Mouse (Mus musculus) neural tube, embryonic 14.5 days (tissue): ENCODE results near the gene Cilp2. TPM values are rescaled to one million over a fixed set of nuclear protein-coding genes. Genes with fewer than 3 reads are reported as not detected.

Experiments
- ATAC-seq: fragments of 200-750 bp; cut with Nextera tagmentation; 2 replicates; pipeline ENCODE4 v1.8.0; 2017; ENCODE audit warnings: low read depth, mild to moderate bottlenecking, moderate TSS enrichment, moderate library complexity
- H3K27ac ChIP-seq: fragments of 300-500 bp; sonication (generic); 2 replicates; pipeline ENCODE4 v1.5.1; 2014; ENCODE audit warnings: low read depth, mild to moderate bottlenecking, control low read depth, low read length, moderate library complexity, mixed read lengths
- H3K27me3 ChIP-seq: fragments of 300-500 bp; sonication (generic); 2 replicates; pipeline ENCODE4 v1.6.1; 2014; ENCODE audit warnings: low read length; ENCODE audit not compliant: control insufficient read depth, insufficient read depth
- H3K36me3 ChIP-seq: fragments of 300-500 bp; sonication (generic); 2 replicates; pipeline ENCODE4 v1.6.1; 2014; ENCODE audit warnings: low read length, mixed read lengths; ENCODE audit not compliant: control insufficient read depth, insufficient read depth
- H3K4me1 ChIP-seq: fragments of 300-500 bp; sonication (generic); 2 replicates; pipeline ENCODE4 v1.6.1; 2014; ENCODE audit warnings: low read length; ENCODE audit not compliant: control insufficient read depth, insufficient read depth
- H3K4me2 ChIP-seq: fragments of 300-500 bp; sonication (generic); 2 replicates; pipeline ENCODE4 v1.6.1; 2014; ENCODE audit warnings: mild to moderate bottlenecking, low read depth, low read length, control low read depth
- H3K4me3 ChIP-seq: fragments of 300-500 bp; sonication (generic); 2 replicates; pipeline ENCODE4 v1.5.1; 2014; ENCODE audit warnings: low read depth, low read length, control low read depth, mixed read lengths
- H3K9ac ChIP-seq: fragments of 300-500 bp; sonication (generic); replicated peaks from 2 replicates; pipeline ENCODE4 v1.6.1; 2014; ENCODE audit warnings: low read depth, mild to moderate bottlenecking, control low read depth, low read length, mixed read lengths
- H3K9me3 ChIP-seq: fragments of 300-500 bp; sonication (generic); 2 replicates; pipeline ENCODE4 v1.6.1; 2016; ENCODE audit warnings: low read length; ENCODE audit not compliant: control insufficient read depth
- WGBS: fragments of 180-500 bp; shearing (Covaris S2); extraction: QIAGEN DNeasy Blood & Tissue Kit; methylation state at CpG from one replicate; pipeline ENCODE4 v1.1.7; 2014; 5-methylcytosine and 5-hydroxymethylcytosine counted together
- polyA plus RNA-seq: library from polyadenylated mRNA; unstranded; fragments of >200 nt; fragmentation: Nextera tagmentation; extraction: Ambion mirVana; gene quantifications from 2 replicates; pipeline ENCODE4 v1.2.1, GENCODE M21; 2014

Gene Cilp2
- polyA plus RNA-seq, 1 experiment from 2014 or later: 3.5 TPM

DNA sequence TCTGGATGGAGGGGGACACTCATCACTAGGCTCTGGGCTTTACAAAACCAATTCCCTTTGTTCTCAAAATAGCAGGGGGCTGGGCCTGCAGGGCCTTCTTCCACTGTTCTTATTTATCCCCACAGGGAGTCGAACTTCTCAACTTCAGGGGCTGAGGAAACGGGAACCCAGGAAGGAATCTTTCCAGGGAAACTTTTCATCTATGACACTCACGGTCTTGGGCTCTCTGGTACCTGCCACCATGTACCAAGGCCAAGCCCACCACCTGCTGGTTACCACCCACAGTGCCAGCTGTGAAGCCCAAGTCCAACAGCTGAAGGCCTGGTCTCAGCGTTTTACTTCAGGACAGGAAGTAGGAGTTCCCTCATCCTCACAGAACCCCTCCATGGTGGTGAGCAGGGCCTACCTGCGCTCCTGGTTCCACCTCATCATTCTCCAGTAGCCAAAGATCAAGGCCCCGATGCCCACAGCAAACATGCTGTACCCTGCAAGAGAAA, 7.4 kb upstream of the Cilp2 start:
- H3K9me3 ChIP-seq: no peaks in the 10 kb centered on the region
- H3K4me3 ChIP-seq: no peak overlapping the region
- WGBS: 53% methylated on average over 6 of the region's 6 CpGs
- no peak overlapping the region for H3K9ac ChIP-seq
- H3K4me1 ChIP-seq: peaks cover 6% of the 10 kb centered on the region; the same call in 1 of the 2 replicates
- no peak for ATAC-seq
- H3K27ac ChIP-seq: no peak overlapping the region
- H3K4me2 ChIP-seq: no peak overlapping the region
- 0 out of 2 replicates have a peak, but pooled peaks cover 4% of the 10 kb centered on the region for H3K36me3 ChIP-seq
- peaks cover under 1% of the 10 kb centered on the region; the same call in 1 of the 2 replicates for H3K27me3 ChIP-seq

DNA sequence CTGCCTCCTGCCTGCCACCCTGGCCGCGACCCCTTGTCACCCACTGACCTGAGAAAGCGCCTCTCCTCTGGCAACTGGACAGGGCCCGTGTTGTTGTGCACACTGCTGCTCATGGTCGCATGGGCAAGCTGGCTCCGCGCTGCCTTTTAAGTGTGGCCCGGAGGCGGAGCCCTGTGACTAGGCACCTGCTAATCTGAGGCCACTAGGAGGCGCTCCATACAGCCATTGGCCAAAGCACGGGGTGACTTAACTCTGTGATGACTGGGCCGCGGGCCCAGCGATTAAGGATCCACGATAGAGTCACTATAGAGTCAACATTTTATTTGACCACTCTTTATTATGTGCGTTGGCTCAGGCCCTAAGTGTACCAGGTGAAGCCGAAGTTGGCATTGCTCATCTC, 6.4 kb upstream of the Cilp2 start:
- no peak overlapping the region for H3K27ac ChIP-seq
- H3K9ac ChIP-seq: no peak overlapping the region
- H3K36me3 ChIP-seq: 0 out of 2 replicates have a peak, but pooled peaks cover 4% of the 10 kb centered on the region
- H3K27me3 ChIP-seq: peaks cover 9% of the 10 kb centered on the region
- H3K4me1 ChIP-seq: peaks cover 6% of the 10 kb centered on the region; the same call in 1 of the 2 replicates
- no peak overlapping the region for H3K4me2 ChIP-seq
- H3K4me3 ChIP-seq: no peak overlapping the region
- 38% methylated on average over 17 of the region's 17 CpGs for WGBS
- ATAC-seq: no peak
- no peaks in the 10 kb centered on the region for H3K9me3 ChIP-seq

DNA sequence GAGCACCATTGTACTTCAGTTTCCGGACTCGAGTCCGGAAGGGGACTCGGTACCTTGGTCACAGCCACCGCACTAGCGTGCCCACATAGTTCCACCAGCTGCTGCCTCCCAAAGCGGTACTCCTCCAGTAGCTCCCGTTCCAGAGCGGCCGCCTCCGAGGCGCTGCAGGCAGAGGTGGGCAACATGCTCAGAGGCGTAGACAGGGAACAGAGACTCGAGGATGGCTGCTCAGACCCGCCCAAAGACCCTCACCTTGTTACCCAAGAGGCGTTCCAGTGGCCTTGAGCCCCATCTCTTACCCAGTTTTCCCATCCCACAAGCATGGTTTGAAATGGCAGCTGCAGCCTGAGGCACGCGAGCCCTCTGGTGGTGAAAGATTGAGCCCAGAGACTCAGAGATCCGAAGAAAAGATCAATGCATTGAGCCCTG, 3.3 kb upstream of the Cilp2 start:
- ATAC-seq: no peak
- H3K36me3 ChIP-seq: 0 out of 2 replicates have a peak, but pooled peaks cover 4% of the 10 kb centered on the region
- H3K9me3 ChIP-seq: no peaks in the 10 kb centered on the region
- no peak overlapping the region; the same call in 1 of the 2 replicates for H3K9ac ChIP-seq
- no peak overlapping the region; the same call in 1 of the 2 replicates for H3K4me2 ChIP-seq
- H3K4me3 ChIP-seq: no peak overlapping the region
- WGBS: 36% methylated on average over 19 of the region's 19 CpGs
- no peak overlapping the region for H3K27ac ChIP-seq
- peaks cover 34% of the 10 kb centered on the region for H3K27me3 ChIP-seq
- H3K4me1 ChIP-seq: peaks cover 15% of the 10 kb centered on the region

GRCm38 (mm10) chr8:69888902-69889301, 1.4 kb upstream of the Cilp2 start:
- Histone ChIP-seq H3K27ac (no peak overlapping the region), H3K9ac (no peak overlapping the region), H3K27me3 (peaks cover 53% of the 10 kb centered on the region)

DNA sequence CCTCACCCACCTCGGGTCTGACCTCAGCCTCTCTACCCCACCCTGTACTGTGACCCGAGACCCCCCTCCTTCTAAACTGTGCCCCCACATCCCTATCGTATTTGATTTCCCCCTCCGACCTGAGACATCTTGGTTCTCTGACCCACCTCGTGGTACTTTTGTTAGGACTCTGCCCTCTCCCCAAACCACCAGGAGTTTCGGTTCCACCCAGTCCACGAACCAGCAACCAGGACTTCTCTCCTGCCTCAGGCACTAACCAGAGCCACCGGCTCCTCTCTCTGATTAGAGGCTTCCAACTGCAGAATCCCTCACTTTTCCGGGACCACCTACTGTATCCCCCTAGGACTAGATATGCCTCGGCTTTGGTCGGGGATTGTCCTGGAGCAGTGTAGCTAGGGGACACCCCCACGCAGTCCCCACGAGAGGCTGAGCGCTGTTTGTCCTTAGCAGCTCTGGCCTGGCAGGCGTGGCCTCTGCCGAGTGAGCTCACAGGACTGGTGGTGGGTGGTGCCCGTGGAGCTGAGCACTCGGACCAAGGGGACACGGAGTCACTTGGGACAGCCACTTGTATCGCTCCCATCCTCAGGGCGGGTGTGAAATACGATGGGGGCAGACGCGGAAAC, 868 bp upstream of the Cilp2 start:
- Histone ChIP-seq H3K4me2 (peak overlapping the region; percentile 36; the same call in 1 of the 2 replicates), H3K4me3 (peak overlapping the region; percentile 22; the same call in 1 of the 2 replicates), H3K9me3 (no peaks in the 10 kb centered on the region), H3K4me1 (peaks cover 13% of the 10 kb centered on the region), H3K27ac (no peak overlapping the region), H3K9ac (no peak overlapping the region), H3K36me3 (no peaks in the 10 kb centered on the region), H3K27me3 (peaks cover 58% of the 10 kb centered on the region)
- ATAC-seq: no peak
- WGBS: 8% methylated on average over 24 of the region's 24 CpGs

More at GRCm38 (mm10) chr8:69888902-69889301, 1.4 kb upstream of the Cilp2 start:
- Histone ChIP-seq H3K4me1 (peaks cover 13% of the 10 kb centered on the region), H3K4me2 (peak overlapping the region; percentile 19; the same call in 1 of the 2 replicates), H3K4me3 (peak overlapping the region; percentile 11; the same call in 1 of the 2 replicates), H3K9me3 (no peaks in the 10 kb centered on the region), H3K36me3 (0 out of 2 replicates have a peak, but pooled peaks cover 4% of the 10 kb centered on the region)
- peak; percentile 5; the same call in 1 of the 2 replicates for ATAC-seq
- 5% methylated on average over 32 of the region's 32 CpGs for WGBS

DNA sequence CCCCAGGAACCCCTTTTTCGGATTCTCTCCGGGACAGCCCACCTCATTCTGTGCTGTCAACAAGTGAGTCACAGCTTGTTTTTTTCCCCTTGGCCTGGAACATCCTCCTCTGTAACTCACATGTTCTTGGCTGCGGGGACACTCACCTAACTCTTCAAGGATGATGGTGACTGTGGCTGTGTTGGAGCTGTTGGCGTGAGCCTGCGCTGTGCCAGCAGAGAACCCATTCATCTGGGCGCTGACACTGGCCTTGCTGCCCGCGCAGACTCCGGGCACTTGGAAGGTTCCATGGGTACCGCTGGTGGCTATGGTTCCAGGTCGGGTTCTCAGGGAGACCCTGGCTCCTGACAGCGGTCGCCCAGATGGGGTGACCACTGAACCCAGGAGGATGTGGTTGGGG, 3.3 kb downstream of the Cilp2 start:
- H3K27ac ChIP-seq: no peak overlapping the region
- no peak overlapping the region for H3K4me2 ChIP-seq
- H3K36me3 ChIP-seq: no peaks in the 10 kb centered on the region
- 54% methylated on average over 13 of the region's 13 CpGs for whole genome bisulfite sequencing
- ATAC-seq: no peak
- peaks cover 15% of the 10 kb centered on the region for H3K4me1 ChIP-seq
- H3K9ac ChIP-seq: no peak overlapping the region
- no peak overlapping the region for H3K4me3 ChIP-seq
- H3K27me3 ChIP-seq: peaks cover 94% of the 10 kb centered on the region
- H3K9me3 ChIP-seq: no peaks in the 10 kb centered on the region

- H3K36me3 ChIP-seq: no peaks in the 10 kb centered on the region
- peaks cover 83% of the 10 kb centered on the region for H3K27me3 ChIP-seq
- H3K4me1 ChIP-seq: peaks cover 9% of the 10 kb centered on the region
- WGBS: 12% methylated on average over 49 of the region's 52 CpGs
- peak overlapping the region; percentile 37; the same call in 1 of the 2 replicates for H3K4me3 ChIP-seq
- peak overlapping the region; percentile 49 for H3K4me2 ChIP-seq
- no peak overlapping the region for H3K9ac ChIP-seq
- H3K9me3 ChIP-seq: no peaks in the 10 kb centered on the region
- no peak overlapping the region for H3K27ac ChIP-seq
- ATAC-seq: peak; percentile 3
Measured at GRCm38 (mm10) chr8:69882833-69883600, 4.5 kb downstream of the Cilp2 start.

DNA sequence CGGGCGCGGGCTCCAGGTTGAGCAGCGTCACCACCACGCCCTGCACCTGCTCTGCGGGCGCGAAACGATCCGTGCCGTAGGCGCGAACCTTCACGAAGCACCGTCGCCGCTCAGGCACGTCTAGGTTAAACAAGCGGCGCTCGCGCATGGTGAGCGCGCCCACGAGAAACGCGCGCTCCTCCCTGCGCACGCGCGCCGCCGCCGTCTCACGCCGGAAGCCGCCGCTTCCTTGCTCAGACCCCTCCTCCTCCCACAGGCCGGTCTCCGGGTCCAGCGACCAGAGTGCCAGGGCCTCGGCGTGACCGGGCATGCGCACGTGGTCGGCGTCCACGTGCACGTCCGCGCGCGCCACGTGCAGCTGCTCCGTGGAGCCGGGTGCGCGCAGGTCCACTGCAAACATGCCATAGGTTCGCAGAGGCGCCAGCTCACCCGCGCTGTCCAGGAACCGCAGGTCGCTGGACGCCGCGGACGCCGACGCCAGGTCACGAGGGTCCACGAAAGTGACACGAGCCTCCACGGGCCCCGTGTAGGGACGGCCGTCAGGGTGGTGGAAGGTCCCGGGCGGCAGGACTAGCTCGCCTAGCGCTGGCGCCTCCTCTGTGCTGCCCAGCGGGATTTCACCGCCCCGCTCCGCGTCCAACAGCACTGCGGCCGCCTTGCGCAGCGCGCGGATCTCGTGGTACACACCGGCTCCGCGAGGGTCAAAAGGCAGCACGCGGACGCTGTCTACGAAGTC, 5.3 kb downstream of the Cilp2 start:
- Histone ChIP-seq H3K9ac (peak overlapping the region; percentile 7; the same call in 1 of the 2 replicates), H3K4me2 (peak overlapping the region; percentile 49), H3K9me3 (no peaks in the 10 kb centered on the region), H3K27me3 (peaks cover 75% of the 10 kb centered on the region), H3K36me3 (no peaks in the 10 kb centered on the region), H3K27ac (no peak overlapping the region), H3K4me3 (peak overlapping the region; percentile 37), H3K4me1 (0 out of 2 replicates have a peak, but pooled peaks cover 2% of the 10 kb centered on the region)
- peak; percentile 73 for ATAC-seq
- 7% methylated on average over 96 of the region's 103 CpGs for WGBS
